Mouse (Mus musculus): ENCODE measurements at regions not wholly inside any gene's neighbourhood (a gene's known extent, or its start where the extent isn't known, plus 50 kb on each side); places are given as distances from the start of the nearest gene placed in this dataset.
"Not testable (repeated sequence)": the region's sequence is repeated elsewhere in the genome, so short reads cannot be mapped to it uniquely, and the experiment has no call there.

DNA sequence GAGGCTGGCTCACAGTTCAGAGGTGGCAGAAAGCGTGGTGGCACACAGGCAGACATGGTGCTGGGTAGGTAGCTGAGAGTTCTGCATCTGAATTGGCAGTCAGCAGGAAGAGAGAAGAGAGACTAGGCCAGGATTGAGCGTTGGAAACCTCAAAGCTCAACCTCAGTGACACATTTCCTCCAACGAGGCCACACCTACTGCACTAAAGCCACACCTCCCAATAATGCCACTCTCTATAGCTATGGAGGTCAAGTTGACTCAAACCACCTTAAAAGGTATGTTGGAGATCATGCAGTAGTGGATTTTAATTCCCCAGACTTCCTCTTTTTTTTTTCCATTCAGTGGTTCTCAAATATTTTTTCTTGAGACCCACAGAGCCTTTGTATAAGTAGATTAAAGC is 57.1 kb downstream of the Ccdc54 start:
- no peak for DNase-seq

DNA sequence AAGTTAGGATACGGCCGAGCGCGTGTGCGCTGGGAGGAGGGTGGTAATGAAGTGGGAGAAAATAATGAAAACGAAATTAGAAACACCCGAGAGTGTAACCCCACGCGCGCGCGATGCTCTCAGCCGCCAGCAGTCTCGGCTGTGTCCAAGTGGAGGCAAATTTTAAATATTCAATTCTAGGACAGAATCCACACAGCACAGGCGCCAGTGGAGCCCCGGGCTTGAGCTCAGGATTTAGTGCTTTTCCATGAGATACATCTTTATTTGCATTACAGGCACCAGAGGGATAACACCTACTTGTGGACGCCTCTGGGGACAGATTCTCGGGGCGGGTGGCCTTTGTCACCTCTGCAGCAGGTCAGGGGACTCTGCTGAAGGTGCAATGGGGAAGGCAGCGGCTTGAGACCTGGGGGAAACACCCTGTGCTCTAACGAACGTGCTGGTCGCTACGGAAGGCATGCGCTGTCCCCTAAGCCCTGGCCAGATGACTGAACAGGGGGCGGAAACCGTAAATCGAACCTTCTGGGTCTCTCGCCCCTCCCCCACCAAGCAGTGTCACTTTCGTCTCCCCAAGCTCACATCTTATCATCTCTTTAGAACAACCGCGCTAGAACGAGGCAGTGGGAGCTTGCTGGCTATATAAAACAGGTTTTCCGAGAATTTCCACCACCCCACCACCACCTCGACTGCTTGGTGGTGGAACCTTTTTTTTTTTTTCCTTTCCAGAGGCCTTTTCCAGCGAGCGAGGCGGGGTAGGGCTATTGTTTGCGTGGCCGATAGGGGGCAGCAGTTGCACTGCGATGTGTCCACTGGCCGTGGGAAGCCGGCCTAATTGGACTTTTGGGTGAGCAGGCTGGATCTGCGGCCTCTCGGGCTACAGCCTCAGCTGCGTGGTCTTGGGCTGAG is 61.2 kb downstream of the Ccdc54 start:
- DNase-seq = peak; percentile 91

DNA sequence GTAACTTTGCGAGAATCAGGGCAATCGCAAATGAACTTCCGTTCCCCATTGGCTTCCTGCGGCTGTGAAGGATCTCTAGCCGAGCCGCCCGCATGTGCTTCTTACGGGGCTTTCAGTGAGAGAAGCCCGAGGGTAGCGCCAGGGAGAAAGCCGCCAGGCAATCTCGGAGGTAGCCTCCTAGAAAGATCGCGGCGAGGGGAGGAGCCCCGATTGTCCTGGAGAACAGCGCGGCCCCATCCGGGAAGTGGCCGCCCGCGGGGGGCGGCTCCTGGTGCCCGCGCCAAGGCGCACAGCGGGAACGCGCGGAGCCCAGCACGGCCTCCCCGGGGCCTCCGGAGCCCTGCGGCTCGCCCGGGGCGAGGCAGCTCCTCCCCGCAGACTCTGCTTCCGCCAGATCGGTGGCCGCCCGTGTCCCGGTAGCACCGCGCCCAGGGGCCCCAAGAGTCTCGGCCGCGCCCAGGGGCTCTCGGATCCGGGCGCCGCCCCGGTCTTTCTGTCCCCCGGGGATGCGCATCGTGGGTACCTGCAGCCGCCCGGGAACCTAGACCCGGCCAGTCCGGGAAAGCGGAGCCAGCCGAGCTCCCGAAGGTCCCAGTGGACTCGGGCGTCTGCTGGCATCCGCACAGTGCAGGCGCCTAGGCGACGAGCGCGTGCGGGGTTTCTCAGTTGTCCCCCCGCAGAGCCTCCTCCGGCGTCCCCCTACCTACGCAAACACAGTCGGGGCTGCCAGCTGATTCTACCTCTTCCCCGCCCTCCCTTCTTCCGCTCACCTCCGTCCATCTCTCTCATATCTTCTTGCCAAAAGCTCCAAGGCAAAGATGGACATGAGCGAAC is 62.1 kb downstream of the Ccdc54 start:
- DNase-seq = peak; percentile 81

DNA sequence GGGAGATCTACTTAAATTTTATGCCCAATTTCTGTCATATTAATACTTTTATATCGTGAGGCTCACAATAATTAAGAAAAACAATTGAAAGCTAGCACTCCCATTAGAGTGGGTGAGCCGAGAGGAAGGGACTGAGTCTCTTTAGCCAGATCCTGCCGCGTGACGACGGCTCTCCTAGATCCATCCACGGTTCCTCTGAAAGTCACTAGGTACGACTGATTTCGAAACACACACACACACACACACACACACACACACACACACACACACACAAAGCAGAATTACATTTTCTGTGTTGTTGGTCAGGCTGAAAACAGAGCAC is 62.6 kb downstream of the Ccdc54 start:
- no peak for DNase-seq

DNA sequence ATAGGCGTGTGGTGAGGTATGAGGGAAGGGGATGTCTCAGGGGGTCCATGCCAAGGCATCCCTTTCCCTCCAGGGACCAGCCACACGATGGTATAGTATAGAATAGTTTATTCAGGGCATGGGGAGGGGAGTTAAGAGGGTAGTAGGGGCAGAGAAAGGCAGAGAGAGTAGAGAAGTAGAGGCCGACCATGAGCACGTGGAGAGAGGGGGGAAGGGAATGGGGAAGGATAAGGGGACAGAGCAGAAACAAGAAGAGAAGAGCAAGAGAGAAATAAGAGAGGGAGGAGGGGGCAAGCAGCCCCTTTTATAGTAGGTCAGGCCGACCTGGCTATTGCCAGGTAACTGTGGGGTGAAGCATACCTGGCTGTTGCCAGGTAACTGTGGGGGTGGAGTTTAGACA is 64.0 kb downstream of the Ccdc54 start:
- not testable (repeated sequence) for DNase-seq

DNA sequence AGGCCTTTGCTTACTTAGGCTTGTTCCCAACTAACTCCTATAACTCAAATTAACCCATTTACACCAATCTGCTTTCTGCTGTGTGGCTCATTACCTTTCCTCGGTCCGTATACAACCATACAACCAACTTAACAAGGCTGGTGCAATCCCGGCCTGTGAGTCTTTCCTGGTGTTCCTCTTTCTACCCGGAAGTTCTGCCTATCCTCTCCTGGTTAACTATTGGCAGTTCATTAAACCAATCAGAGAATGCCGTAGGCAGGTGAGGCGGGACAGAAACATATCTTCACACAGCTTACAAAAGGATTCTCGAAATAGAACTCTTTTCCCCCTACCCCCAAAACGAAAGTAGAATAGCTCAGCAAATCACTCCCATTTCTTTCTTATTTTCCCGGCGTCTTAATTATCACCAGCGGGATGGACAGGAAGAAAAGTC is 65.0 kb downstream of the Ccdc54 start:
- DNase-seq = no peak

DNA sequence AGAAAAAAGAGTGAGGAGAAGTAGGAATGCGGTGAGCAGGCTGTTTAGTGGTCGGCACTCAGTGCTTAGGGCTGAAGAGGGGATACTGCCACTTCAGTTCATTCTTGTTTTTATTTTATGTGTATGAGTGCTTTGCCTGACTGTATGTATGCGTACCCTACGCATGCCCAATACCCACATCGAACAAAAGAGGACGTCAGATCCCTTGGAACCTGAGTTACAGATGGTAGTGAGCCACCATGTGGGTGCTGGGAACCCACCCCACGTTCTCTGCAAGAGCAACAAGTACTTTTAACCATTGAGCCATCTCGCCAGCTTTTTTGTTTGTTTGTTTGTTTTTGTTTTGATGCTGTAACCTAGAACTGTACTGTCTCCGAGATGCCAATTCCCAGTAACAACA is 65.5 kb downstream of the Ccdc54 start:
- no peak for DNase-seq

DNA sequence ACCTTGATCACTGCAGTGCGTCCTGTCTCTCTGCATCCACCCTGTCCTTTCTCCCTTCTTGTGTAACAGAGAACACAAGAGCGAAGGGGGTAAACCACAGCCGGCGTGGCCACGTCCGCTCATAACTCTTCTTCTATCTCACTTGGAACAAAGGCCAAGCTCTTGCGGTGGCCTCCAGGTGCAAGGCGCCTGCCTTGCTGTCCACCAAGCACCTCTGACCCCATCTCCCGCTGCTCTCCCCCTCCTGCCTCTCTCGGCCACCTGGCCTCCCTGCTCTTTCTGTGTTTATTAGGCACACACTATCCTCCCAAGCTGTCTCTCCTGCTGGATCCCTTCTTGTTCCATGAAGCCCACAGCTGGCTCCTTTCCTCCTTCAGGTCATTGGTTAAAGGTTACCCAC is 71.3 kb downstream of the Ccdc54 start:
- DNase-seq = no peak

DNA sequence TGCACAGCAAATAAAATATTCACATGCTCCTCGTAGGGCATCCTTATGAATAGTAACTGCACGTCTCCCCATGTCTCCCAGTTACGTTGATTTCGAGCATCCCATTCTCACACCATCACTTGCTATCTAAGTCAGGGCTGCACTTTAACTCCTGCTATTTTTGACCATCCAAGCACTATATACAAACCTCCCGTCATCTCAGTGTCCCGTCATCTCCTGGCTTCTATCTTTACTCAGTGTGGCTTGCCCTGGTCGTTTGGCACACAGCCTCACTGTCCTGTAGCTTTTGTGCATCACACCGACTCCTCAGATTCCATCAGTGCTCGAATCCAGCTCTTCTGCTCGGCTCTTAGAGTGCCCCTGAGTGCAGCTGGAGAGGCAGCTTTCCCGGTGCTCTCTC is 74.4 kb downstream of the Ccdc54 start:
- no peak for DNase-seq

DNA sequence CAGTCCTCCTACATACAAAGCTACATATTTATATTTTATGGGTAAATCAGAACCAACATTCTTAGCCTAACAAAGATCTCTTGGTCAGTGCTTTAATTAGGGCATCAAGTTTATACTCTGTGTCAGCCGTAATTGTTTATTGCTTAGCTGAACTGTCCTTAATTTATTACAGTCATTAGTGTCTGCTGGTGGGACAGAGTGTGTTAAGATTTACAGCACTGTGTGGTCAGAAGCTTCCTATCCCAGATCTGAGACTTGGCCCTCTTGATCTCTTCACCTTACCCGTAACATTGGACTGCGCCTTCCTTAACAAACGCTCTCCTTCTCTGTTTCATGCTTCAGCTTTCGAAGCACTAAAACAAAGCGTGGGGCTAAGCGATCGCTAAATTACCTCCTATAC is 75.9 kb downstream of the Ccdc54 start:
- DNase-seq = no peak

DNA sequence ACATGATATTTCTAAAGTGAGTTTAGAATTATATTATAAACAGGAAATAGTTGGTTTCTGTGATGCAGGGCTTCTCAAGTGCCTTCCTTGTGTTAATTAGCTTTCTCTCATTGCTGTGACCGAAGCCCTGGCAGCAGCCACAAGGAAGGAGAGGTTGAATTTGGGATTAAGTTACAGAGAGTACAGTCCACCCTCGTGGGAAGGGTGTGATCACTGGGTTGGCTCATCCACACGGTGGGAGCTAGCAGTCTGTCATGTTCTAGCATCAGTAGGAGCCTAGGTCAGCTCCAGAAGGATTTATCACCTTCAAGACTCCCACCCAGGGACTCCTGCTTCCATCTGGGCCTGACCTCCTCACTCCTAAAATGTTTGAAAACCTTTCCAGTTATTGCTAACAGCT is 78.9 kb downstream of the Ccdc54 start:
- DNase-seq = no peak

DNA sequence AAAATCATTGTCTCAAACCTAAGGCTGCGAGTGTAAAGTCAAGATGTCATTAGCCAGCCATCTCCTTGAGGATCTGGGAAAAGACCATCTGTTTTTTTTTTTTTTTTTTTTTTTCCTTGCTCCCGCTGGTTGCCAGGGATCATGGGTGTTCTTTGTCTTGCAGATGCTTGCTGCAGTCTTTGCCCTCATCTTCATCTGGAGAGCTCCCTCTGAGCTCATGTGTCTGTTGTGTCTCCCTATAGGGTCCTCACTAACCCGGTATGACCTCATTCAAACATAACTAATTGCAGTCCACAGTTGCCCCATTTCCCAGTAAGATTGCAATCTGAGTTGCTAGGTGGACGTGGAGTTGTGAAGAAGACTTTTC is 77.3 kb upstream of the Bbx start:
- DNase-seq = no peak

DNA sequence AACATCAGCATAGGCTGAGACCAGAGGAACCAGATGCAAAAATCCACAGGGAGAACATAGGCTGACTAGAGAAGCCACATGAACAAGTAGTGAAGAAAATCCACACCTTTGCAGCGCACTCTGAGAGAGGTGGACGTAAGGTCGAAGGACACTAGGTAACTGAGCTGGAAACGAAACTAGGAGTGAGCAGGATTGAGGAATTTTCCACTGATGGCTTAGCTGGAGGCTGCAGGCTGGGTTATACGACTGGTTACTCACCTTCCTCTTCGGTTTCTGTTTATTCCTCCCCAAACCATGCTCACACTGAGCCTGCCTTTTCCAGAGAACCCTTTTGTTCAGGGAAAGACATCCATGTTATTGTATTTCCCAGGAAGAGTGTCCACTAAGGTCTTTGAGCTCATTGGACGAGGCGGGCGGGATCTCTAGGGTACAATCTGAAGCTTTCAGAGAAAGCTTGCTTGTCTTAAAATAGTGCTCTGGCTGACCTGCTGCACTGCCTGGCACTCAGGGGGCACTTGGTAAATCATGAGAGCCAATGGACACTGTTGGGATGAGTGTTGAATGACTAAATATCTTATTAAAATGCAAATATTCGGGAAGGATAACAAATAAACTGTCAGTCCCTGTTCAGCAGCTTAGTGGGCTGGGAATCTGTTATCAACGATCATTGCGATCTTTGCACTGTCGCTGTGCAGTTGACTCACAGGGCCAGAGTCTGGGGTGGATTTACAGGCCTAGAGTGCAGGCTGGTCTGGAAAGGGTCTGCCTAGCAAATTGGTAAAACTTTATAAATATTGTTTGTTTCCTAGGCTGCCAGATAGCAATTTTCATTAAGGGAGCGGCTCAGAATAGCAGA is 76.7 kb upstream of the Bbx start:
- no peak for DNase-seq

DNA sequence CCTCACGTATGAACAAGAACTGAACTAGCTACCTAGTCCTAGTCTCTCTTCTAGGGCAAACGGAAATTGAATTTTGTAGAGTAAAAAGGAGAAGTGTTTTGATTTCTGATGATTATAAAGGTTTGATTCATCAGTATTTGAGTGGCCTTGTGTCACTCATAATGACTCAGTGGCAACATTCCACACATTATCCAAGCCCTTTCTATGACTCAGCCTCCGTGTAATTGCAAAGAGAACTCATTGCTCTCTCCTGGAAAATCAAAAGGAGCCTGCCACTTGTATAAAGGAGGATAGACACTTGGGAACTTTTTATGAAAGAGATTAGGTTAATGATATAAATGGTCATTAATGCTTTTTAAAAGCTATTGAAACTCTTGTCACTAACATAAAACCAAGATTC is 72.4 kb upstream of the Bbx start:
- no peak for DNase-seq

DNA sequence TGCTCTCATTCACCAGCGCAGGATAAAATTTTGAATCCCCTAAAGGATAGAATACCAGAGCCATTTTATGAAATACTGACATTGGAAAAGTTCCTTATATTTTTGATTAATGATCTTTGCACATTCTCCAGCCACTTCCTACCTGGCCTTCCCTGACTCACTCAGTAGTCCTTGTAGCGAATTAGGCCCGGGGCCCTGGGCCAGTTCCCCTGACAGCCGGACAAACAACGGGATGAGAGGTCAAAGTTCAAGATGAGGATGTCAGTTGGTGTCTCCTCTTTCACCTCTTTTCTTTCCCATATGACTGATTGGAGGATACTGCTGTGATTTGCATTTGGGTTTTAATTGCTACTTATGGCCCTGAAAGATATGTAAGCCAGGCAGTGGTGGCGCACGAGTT is 66.7 kb upstream of the Bbx start:
- DNase-seq = no peak

DNA sequence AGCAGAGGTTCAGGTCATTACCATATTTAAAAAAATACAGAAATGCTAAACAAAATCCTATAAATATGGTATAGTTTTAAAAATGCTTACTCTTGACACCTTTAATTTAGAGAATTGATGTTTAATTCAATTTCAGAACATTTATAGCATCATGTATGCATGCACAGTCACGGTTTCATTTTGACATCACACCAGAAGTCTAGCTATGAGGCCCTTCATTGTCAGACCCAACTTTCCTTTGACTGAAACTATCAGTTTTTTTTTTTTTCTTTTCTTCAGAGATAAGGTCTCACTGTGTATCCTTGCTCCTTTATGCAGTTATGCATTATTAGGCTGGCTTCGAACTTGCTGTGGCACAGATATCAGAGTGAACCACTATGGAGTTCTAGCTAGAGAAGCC is 61.5 kb upstream of the Bbx start:
- no peak for DNase-seq

DNA sequence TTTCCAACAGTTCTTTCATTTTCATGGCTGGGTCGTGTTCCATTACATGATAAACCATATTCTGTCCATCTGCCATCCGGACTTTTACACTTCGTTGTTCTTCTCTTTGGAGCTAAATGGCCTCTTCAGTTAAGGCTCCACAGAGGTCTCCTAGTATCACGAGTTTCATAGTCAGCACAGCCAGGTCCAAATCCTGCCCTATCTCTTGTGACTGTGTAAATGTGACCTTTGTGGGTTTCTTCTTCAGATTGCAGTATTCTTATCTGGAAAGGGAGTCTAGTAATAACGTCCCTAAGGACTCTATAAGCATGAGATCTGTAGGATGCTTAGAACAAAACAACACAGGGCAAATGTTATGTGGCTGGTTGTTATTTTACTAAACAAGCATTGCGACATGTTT is 57.1 kb upstream of the Bbx start:
- no peak for DNase-seq

DNA sequence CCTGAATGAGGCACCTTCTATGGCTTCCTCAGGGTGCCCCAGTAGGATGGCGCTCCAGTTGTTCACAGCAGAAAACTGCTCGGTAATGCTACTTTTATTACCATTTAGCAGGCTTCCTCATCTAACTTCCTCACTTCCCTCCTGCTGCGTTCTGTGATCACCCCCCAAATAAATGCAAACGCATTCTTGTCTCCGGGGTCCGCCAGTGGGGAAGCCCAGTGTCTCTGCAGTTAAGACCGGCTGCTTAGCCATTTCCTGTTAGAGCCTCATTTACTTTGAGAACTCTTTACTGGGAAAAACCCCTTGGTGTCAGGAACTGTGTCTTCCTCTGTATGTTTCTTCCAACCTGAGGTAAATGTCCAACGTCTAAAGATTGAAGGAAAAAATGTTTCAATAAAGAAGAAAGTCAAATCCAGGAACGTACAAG is 50.2 kb upstream of the Bbx start:
- DNase-seq = no peak
